Mouse (Mus musculus): ENCODE results near the gene Cngb1.

Cngb1 gene

DNA sequence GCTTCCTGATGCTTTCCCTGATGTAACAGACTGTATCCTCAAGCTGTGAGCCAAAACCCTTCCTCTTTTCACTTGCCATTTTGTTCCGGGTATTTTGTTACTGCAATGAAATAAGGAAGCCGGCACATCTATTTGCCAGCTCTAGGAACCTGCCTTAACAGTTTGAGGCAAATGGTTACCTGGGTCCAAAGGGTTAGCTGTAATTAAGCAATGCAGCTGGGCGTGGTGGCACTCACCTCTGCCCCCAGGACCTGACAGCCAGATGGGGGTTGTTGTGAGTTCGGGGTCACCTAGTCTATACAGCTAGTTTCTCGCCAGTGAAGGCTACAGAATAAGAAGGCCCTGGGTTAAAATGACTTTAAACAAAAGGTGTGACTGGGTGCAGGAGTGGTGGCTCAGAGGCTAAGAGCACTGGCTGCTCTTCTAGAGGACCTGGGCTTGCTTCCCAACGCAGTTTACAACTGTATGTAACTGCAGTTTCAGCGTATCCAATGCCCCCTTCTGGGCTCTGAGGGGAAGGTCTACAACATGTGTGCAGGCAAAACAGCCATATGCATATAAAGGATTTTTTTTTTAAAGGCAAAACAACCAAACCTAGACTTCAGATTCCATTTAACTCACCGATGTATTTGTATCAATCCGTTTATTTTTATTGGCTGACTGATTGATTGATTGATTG is 114.7 kb downstream of the Cngb1 start:
- DNase-seq, result no peak

Measured in kidney, adult 11 months (tissue).